Mouse (Mus musculus) cerebellum, adult 8-10 months (tissue): ENCODE results near the gene Elane.
A peak's percentile ranks its signal among the peaks of the same experiment; 100 is the strongest.

Experiments
- DNase-seq: peaks from one replicate; pipeline ENCODE4 v3.0.0; 2022

Elane gene

GRCm38 (mm10) chr10:79931797-79932196 lies 45.8 kb downstream of the Elane start:
- no peak for DNase-seq

- DNase-seq, result no peak
Measured at GRCm38 (mm10) chr10:79932736-79933135, 46.7 kb downstream of the Elane start.

GRCm38 (mm10) chr10:79933145-79933679 lies 47.2 kb downstream of the Elane start:
- no peak for DNase-seq

DNA sequence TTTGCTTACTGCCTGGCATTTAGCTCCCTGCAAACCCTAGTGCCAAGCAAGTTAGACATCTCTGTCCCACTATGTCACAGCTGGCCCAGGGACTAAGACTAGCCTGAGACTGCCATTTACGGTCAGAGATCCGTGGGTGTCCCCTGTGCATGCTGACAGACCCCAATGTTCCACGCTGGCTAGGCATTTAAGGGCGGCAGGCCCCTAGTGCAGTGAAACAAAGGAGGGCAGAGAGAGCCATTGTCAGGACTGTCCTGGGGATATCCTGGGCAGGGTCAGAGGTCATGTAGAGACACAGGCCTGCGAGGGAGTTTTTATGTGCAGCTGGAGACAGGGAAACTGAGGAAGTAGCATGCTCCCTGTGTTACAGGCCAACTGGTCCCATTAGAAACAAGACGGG lies 47.8 kb downstream of the Elane start:
- DNase-seq, result no peak

GRCm38 (mm10) chr10:79934272-79934721 lies 48.2 kb downstream of the Elane start:
- no peak for DNase-seq

GRCm38 (mm10) chr10:79934794-79935569 lies 48.9 kb downstream of the Elane start:
- no peak for DNase-seq

DNA sequence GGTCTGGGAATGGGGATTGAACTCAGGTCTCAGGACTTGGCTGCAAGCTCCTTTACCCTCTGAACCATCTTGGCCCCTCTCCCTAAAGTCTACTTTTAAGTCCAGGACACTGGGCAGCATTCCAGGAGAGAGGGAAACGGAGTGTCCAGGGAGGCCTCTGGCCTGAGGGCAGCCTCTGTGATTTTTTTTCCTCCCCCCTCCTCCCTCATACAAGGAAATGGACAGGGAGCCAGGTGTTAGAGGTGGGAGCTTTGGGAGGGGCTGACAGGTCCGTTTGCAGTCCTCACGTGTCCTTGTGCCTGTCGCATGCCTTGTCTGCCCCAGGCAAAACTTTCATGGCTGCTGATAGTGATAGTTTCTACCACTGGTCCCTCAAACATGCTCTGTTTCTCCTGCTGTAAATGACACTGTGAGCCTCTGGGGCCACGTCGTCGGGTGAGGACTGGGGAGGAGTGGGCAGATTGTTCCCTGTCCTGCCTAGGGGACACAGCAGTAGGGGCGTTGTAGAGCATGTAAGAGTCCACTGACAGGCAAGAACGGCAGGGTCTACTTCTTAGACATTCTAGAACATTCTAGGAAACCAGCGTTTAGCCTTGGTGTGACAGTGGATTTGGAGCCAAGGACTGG lies 50.4 kb downstream of the Elane start:
- no peak for DNase-seq

- peak; percentile 64 for DNase-seq
Measured at GRCm38 (mm10) chr10:79936911-79937441, 50.9 kb downstream of the Elane start.
